Mouse (Mus musculus): ENCODE measurements at regions not wholly inside any gene's neighbourhood (a gene's known extent, or its start where the extent isn't known, plus 50 kb on each side); places are given as distances from the start of the nearest gene placed in this dataset.

GRCm38 (mm10) chr2:3910086-3910891 is 107.2 kb upstream of the Frmd4a start:
- no peaks in the 10 kb centered on the region for H3K9me3 ChIP-seq (replicated peaks; ENCODE audit: low read length)
- H3K36me3 ChIP-seq (replicated peaks in 1 of 2; ENCODE audit: control insufficient read depth in 1 of 2, insufficient read depth in 1 of 2, low read length in 1 of 2), result no peaks in the 10 kb centered on the region
- in situ Hi-C loops (cut with MboI; ENCODE audit: low pct_ligation_motif_present, low pct_unique_long_range_greater_than_20kb, low sequenced_read_pairs), result no loop called here
- H3K27me3 ChIP-seq (replicated peaks), result no peaks in the 10 kb centered on the region
- dilution Hi-C loops (cut with MboI; ENCODE audit: extremely low pct_ligation_motif_present, extremely low pct_unique_long_range_greater_than_20kb, low sequenced_read_pairs), result no loop called here
- peak overlapping the region; percentile 4 for H3K4me2 ChIP-seq (ENCODE audit: insufficient read depth, low read depth, poor library complexity, severe bottlenecking)
- 0 out of 4 replicates have a peak, but pooled peaks cover 0 to 6% of the 10 kb centered on the region in 2 experiments for H3K4me1 ChIP-seq (ENCODE audit: control insufficient read depth in 1 of 2, insufficient read depth in 2 of 2)
- no peak overlapping the region for H3K27ac ChIP-seq (ENCODE audit: insufficient read depth, low read depth)
- no peaks in the 10 kb centered on the region for H3K79me2 ChIP-seq (replicated peaks; ENCODE audit: control insufficient read depth, extremely low read depth, insufficient read depth, poor library complexity, severe bottlenecking)
- H3K4me3 ChIP-seq (replicated peaks in 1 of 3; ENCODE audit: low read depth in 2 of 3, low read length in 2 of 3, poor library complexity in 1 of 3), result no peak overlapping the region
- no peak for DNase-seq (ENCODE audit: extremely low read depth)
- TF ChIP-seq MXI1 (IDR thresholded peaks at IDR 0.05; ENCODE audit: low read depth, low read length), result no peak
- TF ChIP-seq ELF1 (IDR thresholded peaks at IDR 0.05; ENCODE audit: low read depth, low read length), result no peak
- no peak for TF ChIP-seq MAX (IDR thresholded peaks at IDR 0.05; ENCODE audit: low read length)
- no peak for TF ChIP-seq ZKSCAN1 (IDR thresholded peaks at IDR 0.05; ENCODE audit: borderline replicate concordance, low read depth, low read length)
- TF ChIP-seq MYC (IDR thresholded peaks at IDR 0.05; ENCODE audit: low read depth, low read length), result no peak
- no peak for TF ChIP-seq JUND (conservative IDR thresholded peaks at IDR 0.05; ENCODE audit: low read depth, low read length)
- TF ChIP-seq ZNF384 (IDR thresholded peaks at IDR 0.05; ENCODE audit: low read depth, low read length), result no peak
- H3K9ac ChIP-seq (ENCODE audit: insufficient read depth, low read depth), result no peak overlapping the region

DNA sequence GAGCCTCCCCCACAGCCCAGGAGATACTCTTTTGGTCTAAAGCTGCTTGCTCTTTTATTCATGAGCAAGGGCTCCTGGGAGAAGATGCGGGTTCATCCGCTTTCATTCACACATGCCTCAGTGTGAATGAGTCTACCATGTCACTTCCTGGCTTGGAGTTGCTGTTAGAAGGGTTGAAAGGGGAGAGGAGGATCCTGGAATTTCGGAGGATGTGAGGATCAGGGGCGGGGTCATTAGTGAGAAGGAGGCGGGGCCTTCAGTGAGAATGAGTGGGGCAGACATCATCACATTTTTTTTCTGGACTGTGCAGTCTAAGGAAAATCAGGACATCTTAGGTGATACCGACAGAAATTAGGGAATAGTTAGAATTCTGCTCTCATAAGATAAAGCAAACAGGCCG is 102.4 kb upstream of the Frmd4a start:
- TF ChIP-seq ZC3H11A (IDR thresholded peaks at IDR 0.05; ENCODE audit: low read depth, low read length), result no peak
- no peak for TF ChIP-seq CTCF (conservative IDR thresholded peaks at IDR 0.05 in 1 of 2, IDR thresholded peaks at IDR 0.05 in 1 of 2; ENCODE audit: low read depth in 2 of 2, low read length in 2 of 2)
- TF ChIP-seq ELF1 (IDR thresholded peaks at IDR 0.05; ENCODE audit: low read depth, low read length), result no peak
- TF ChIP-seq TBP (conservative IDR thresholded peaks at IDR 0.05; ENCODE audit: low read depth, low read length), result no peak
- TF ChIP-seq MAZ (IDR thresholded peaks at IDR 0.05; ENCODE audit: low read depth, low read length), result no peak
- no peak for TF ChIP-seq MAFK (IDR thresholded peaks at IDR 0.05; ENCODE audit: insufficient replicate concordance, low read length)
- TF ChIP-seq IRF4 (IDR thresholded peaks at IDR 0.05; ENCODE audit: low read depth, low read length), result no peak
- H3K79me2 ChIP-seq (replicated peaks; ENCODE audit: control insufficient read depth, extremely low read depth, insufficient read depth, poor library complexity, severe bottlenecking), result no peaks in the 10 kb centered on the region
- DNase-seq (ENCODE audit: extremely low read depth), result no peak
- H3K27me3 ChIP-seq (replicated peaks), result no peaks in the 10 kb centered on the region
- no peaks in the 10 kb centered on the region for H3K4me1 ChIP-seq (ENCODE audit: control insufficient read depth in 1 of 2, insufficient read depth in 2 of 2)
- no peaks in the 10 kb centered on the region for H3K9me3 ChIP-seq (replicated peaks; ENCODE audit: low read length)
- no peaks in the 10 kb centered on the region for H3K36me3 ChIP-seq (replicated peaks in 1 of 2; ENCODE audit: control insufficient read depth in 1 of 2, insufficient read depth in 1 of 2, low read length in 1 of 2)
- no peak overlapping the region for H3K4me3 ChIP-seq (replicated peaks in 1 of 3; ENCODE audit: low read depth in 2 of 3, low read length in 2 of 3, poor library complexity in 1 of 3)
- in situ Hi-C loops (cut with MboI; ENCODE audit: low pct_ligation_motif_present, low pct_unique_long_range_greater_than_20kb, low sequenced_read_pairs), result no loop called here
- H3K27ac ChIP-seq (ENCODE audit: insufficient read depth, low read depth), result no peak overlapping the region
- no peak overlapping the region for H3K9ac ChIP-seq (ENCODE audit: insufficient read depth, low read depth)
- dilution Hi-C loops (cut with MboI; ENCODE audit: extremely low pct_ligation_motif_present, extremely low pct_unique_long_range_greater_than_20kb, low sequenced_read_pairs), result no loop called here
- H3K4me2 ChIP-seq (ENCODE audit: insufficient read depth, low read depth, poor library complexity, severe bottlenecking), result no peak overlapping the region

DNA sequence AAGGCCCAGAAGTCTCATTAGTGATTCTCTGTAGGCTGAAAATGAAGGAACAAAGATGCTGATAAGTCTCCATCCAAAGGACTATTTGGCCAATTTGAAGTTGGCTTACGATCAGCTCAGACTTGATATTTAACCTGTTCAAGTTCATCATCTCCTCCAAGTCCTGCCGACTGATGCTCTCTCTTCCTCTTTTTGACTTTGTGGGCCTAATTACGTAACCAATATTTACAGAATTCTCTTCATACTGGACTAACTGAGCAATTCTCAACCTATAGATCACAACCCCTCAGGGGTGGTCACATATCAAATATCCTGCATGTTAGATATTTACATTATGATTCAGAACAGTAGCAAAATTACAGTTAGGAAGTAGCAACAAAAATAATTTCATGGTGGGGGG is 101.2 kb upstream of the Frmd4a start:
- dilution Hi-C loops (cut with MboI; ENCODE audit: extremely low pct_ligation_motif_present, extremely low pct_unique_long_range_greater_than_20kb, low sequenced_read_pairs), result no loop called here
- Histone ChIP-seq H3K9me3 (replicated peaks; ENCODE audit: low read length) (no peaks in the 10 kb centered on the region), H3K4me3 (replicated peaks in 1 of 3; ENCODE audit: low read depth in 2 of 3, low read length in 2 of 3, poor library complexity in 1 of 3) (no peak overlapping the region), H3K79me2 (replicated peaks; ENCODE audit: control insufficient read depth, extremely low read depth, insufficient read depth, poor library complexity, severe bottlenecking) (no peaks in the 10 kb centered on the region), H3K27ac (ENCODE audit: insufficient read depth, low read depth) (no peak overlapping the region), H3K27me3 (replicated peaks) (no peaks in the 10 kb centered on the region), H3K4me2 (ENCODE audit: insufficient read depth, low read depth, poor library complexity, severe bottlenecking) (no peak overlapping the region), H3K4me1 (ENCODE audit: control insufficient read depth in 1 of 2, insufficient read depth in 2 of 2) (no peaks in the 10 kb centered on the region), H3K36me3 (replicated peaks in 1 of 2; ENCODE audit: control insufficient read depth in 1 of 2, insufficient read depth in 1 of 2, low read length in 1 of 2) (no peaks in the 10 kb centered on the region), H3K9ac (ENCODE audit: insufficient read depth, low read depth) (no peak overlapping the region)
- no peak for DNase-seq (ENCODE audit: extremely low read depth)
- no peak for TF ChIP-seq RCOR1 (conservative IDR thresholded peaks at IDR 0.05; ENCODE audit: low read depth, low read length)
- TF ChIP-seq MAFK (IDR thresholded peaks at IDR 0.05; ENCODE audit: insufficient replicate concordance, low read length), result no peak
- TF ChIP-seq ETS1 (conservative IDR thresholded peaks at IDR 0.05; ENCODE audit: low read depth, low read length), result no peak
- TF ChIP-seq EP300 (IDR thresholded peaks at IDR 0.05; ENCODE audit: low read length), result no peak
- TF ChIP-seq ELF1 (IDR thresholded peaks at IDR 0.05; ENCODE audit: low read depth, low read length), result no peak
- in situ Hi-C loops (cut with MboI; ENCODE audit: low pct_ligation_motif_present, low pct_unique_long_range_greater_than_20kb, low sequenced_read_pairs), result no loop called here

Measured in CH12.LX (cell line).